Mouse (Mus musculus) cerebellum, adult (tissue): ENCODE data around the gene Zfp985.
"Not testable (repeated sequence)": the region's sequence is repeated elsewhere in the genome, so short reads cannot be mapped to it uniquely, and the experiment has no call there.

Experiments
- ATAC-seq: cut with Nextera tagmentation; 2 replicates; pipeline ENCODE4 v1.9.2; 2017; ENCODE audit warnings: mild to moderate bottlenecking, moderate library complexity, mixed read lengths; ENCODE audit not compliant: insufficient number of reproducible peaks, low FRiP score, low TSS enrichment

Gene Zfp985

GRCm38 (mm10) chr4:147553071-147553470, at the start of gene Zfp985:
TSS of gene Zfp985 (plus strand) at chr4:147553277.
- ATAC-seq = not testable (repeated sequence)

- ATAC-seq = no peak
These were observed 43.9 kb upstream of the Zfp985 start for GRCm38 (mm10) chr4:147509174-147509573.

- 0 out of 2 replicates have a peak, but pooled peaks have one; percentile 20 for ATAC-seq
These were observed 34.1 kb upstream of the Zfp985 start for GRCm38 (mm10) chr4:147518981-147519380.

DNA sequence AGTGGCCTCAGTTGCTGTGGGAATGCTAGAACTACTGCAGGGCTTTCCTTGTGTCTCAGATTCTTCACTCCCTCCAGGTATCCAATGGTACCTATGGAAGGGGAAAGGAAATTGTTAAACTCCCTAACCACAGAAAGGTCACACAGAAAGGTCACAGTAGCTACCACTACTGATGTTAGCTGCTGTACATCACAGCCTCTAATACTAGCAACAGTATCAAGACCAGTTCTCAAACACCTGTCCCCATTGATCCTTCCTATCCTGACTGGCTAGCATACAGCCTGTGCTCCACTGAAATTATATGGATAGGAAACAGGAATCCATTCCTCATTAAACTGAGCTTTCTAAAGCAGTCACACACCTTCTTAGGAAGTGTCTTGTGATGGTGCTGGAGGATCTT, 33.0 kb upstream of the Zfp985 start:
- no peak for ATAC-seq

DNA sequence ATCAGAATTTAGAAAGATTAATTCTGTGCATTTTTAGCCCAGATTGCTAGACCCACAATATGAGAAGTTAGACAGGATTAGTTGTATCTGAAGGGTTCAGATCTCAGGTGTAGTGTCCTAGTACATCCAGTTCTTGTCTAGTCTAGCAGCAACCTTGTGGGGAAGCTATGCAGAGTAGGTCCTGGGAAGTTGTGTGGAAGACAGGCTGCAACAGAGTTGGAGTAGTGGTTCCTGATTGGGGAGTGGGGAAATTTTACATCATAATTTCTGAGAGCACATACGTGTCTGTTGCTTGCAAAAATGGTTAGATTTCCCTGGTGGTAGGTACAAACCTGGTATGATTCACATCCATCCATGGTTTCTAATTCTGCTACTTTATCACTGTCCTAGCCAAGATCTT, 28.0 kb upstream of the Zfp985 start:
- no peak for ATAC-seq

GRCm38 (mm10) chr4:147530366-147530765, 22.7 kb upstream of the Zfp985 start:
- ATAC-seq = no peak

- ATAC-seq = not testable (repeated sequence)
These were observed 17.2 kb upstream of the Zfp985 start for GRCm38 (mm10) chr4:147535916-147536315.

DNA sequence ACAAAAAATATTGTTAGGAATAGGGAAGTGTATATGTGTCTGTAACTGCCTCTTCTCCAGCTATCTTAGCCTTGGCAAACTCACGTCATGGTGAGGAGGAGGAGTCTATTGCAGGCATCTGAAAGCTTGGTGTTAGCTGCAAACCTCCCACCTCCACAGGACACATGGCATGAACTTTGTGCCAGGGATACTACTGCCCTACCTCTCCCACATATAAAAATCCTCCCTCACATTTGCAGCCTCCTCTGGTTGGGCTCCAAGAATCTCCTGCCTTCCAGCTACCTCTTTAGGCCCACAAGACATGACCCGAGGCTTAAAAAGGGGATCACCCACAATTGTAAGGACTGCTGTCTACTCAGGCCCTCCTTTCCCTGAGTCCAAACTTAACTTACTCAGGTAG, 15.4 kb upstream of the Zfp985 start:
- no peak for ATAC-seq

GRCm38 (mm10) chr4:147539918-147540317, 13.2 kb upstream of the Zfp985 start, which contains the start of gene Gm16503:
TSS of gene Gm16503 (plus strand) at chr4:147540218.
- not testable (repeated sequence) for ATAC-seq

DNA sequence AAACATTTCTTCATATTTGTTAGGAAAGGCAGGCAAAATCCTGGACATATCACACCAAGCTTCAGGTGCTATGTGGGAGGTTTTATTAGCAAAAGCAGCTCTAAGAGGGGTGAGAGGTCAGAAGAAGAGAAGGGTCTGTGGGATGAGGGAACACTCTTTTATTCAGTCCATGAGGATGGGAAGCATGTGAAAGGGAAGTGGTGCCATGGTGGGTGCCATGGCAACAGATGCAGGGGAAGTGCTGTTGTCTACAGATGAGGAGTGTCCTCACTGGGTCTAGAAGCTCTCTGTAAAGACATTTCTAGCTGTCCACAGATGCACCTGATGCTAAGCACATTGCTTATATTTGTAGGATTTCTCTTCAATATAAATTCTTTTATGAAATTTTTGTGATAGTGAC, 12.0 kb upstream of the Zfp985 start:
- ATAC-seq = no peak

DNA sequence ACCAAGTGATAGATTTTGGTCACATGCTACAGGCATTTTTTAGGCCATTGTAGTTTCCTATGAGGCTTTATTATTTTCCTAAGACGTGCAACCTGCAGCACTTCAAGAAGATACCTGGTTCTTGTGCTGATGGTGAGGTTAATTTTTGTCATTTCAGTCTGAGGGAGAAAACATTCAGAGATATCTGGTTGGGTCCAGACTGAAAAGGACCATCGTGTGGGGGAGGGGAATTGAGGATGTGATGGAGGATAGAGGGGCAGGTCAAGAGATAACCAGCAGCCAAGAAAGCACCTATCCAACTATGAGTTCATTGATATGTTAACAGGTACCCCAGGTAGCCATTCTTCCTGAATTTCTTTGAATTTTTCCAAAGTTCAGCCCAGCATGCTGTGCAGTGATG, 1.3 kb downstream of the Zfp985 start:
- ATAC-seq = not testable (repeated sequence)

- ATAC-seq = not testable (repeated sequence)
These were observed 3.8 kb downstream of the Zfp985 start for GRCm38 (mm10) chr4:147556921-147557320.

- not testable (repeated sequence) for ATAC-seq
These were observed 4.9 kb downstream of the Zfp985 start for GRCm38 (mm10) chr4:147558011-147558410.

DNA sequence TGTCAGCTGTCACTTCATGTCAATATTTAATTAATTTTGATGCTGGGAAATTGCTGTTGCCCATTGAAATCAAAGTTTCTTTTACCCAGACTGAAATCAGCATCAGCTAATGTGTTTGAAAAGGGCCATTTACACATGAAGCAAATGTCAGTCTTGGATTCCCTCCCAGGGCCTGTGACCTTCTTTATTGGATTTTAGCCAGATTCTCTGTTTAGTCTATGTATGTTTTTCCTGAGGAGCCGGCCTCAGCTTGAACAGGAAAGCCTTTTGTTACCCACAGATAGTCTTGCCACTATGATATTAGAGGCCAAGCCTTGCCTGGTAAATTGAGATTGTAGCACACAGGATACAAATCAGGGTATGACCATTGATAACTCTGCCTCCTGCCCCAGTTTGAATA, 6.0 kb downstream of the Zfp985 start:
- ATAC-seq = not testable (repeated sequence)

GRCm38 (mm10) chr4:147565426-147566220, 12.5 kb downstream of the Zfp985 start:
- ATAC-seq = no peak

GRCm38 (mm10) chr4:147571156-147571555, 18.1 kb downstream of the Zfp985 start:
- ATAC-seq = not testable (repeated sequence)

- not testable (repeated sequence) for ATAC-seq
These were observed 26.3 kb downstream of the Zfp985 start for GRCm38 (mm10) chr4:147579371-147579770.

DNA sequence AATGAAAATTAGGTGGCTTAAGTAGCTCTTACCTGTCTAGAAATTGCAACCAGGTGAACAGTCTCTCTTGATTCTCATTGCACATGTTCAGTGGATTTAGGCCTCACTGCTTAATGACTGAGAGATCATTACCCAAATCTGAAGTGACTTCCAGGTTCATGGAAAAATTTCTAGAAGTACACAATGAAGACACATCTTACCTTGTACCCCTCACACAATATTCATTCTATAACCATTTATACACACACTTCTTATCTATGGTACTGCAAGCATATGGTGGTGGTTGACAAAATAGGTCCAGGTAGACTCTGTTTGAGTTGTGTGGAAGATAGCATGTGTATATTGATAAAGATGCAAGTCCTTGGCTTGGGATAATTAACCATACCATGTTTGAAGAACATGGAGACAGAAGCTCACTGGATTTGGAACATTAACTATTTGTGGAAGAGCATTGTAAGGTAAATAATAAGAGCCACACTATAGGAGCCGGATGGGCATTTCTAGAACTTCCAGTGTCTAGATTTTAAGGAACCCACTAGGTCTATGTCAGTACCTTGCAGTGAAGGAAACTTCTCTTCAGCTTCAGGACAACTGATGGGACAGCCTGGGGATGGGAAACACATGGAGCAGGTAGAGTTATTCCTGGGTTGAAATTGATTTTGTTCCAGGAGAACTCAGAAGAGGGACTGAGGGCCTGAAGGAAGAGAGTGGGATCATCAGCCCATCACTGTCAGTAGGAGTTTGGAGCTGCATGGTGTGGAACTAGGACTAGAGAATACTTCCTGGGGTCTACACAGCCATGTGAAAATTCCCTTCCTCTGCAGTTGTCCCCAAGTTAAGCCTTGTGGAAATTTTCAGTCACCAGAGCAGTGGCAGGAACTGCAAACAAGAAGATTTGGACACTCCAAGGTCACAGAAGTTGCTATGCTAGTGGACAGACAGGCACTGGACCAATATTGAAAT, 33.7 kb downstream of the Zfp985 start:
- ATAC-seq = no peak

GRCm38 (mm10) chr4:147594630-147595029, 41.6 kb downstream of the Zfp985 start:
- ATAC-seq = not testable (repeated sequence)

- no peak for ATAC-seq
These were observed 44.6 kb downstream of the Zfp985 start for GRCm38 (mm10) chr4:147597685-147598084.

DNA sequence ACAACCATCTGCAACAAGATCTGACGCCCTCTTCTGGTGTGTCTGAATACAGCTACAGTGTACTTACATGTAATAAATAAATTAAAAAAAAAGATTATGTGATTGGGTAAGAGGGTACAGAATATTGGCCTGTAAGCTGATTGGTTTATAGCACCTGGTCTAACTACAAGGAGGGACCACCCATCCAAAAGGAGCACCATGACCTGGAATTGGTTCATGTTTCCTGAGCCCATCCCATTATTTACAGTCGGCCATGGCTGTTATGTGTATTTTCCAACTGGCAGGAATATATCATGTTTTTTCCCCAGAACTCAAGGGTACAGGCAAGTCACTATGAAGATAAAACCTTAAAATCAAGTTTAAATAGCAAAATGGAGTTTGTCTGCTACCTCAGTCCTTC, 45.8 kb downstream of the Zfp985 start:
- no peak for ATAC-seq
